Mouse (Mus musculus) ES-Bruce4 (cell line): ENCODE measurements around the gene BC016579.

Experiments
- CTCF ChIP-seq: IDR thresholded peaks from one replicate; pipeline ENCODE4 v1.8.1; 2011; ENCODE audit warnings: low read depth, low read length
- EP300 ChIP-seq: IDR thresholded peaks from 2 replicates; pipeline ENCODE4 v1.6.1; 2011; ENCODE audit warnings: low read depth, low read length; ENCODE audit not compliant: insufficient read depth
- POLR2A ChIP-seq: IDR thresholded peaks from one replicate; pipeline ENCODE4 v1.8.1; 2011; ENCODE audit warnings: low read length; ENCODE audit not compliant: insufficient read depth

DNA sequence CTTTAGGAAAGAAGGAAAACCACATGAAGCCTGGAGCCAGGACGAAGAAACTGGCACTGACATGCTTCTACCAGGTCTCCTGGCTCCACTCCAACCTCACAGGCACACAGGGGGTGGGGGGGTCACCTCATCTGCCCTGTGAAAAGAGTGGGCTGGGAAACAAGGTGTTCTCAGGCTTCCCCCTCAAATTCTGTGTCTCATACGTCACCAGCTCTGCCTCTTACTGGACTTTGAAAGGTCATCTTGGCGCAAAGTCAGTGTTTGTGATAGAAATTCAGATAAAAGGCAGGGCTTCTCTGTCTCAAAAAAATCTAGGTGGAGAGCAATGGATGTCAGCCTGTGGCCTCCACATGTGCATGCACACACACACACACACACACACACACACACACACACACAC, 12.6 kb downstream of the BC016579 start:
- TF ChIP-seq CTCF (no peak), POLR2A (no peak), EP300 (no peak)
